Mouse (Mus musculus) v-Abl transformed pro-B cells (cell line): ENCODE measurements around the gene Rell1.

Experiments used
- in situ Hi-C, 2 experiments: fragments of 400-800 bp; cut with MboI; formaldehyde crosslinking; loops; one replicate each; pipeline ENCODE4 v1.15.1; 2025; ENCODE audit not compliant: unreplicated experiment in 2 of 2

The Rell1 gene

DNA sequence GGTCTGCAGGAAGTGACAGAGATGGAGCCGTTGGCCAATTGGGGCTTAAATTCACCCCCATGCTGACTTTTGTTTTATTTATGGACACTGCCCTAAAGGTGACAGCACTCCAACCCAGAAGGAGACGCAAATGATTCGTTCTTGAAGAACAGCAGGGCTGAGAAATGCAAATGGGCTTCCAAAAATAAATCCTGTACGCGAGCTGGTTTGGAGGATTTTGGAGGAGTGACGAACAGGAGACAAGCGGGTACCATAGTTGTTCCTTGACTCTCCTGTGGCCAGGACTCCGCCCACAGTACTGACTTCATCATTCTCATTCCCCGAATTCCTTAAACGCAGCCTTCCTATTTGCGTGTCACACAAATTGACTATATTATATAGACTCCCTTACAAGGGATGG is 12.3 kb downstream of the Rell1 start:
- in situ Hi-C loops: no loop called here

DNA sequence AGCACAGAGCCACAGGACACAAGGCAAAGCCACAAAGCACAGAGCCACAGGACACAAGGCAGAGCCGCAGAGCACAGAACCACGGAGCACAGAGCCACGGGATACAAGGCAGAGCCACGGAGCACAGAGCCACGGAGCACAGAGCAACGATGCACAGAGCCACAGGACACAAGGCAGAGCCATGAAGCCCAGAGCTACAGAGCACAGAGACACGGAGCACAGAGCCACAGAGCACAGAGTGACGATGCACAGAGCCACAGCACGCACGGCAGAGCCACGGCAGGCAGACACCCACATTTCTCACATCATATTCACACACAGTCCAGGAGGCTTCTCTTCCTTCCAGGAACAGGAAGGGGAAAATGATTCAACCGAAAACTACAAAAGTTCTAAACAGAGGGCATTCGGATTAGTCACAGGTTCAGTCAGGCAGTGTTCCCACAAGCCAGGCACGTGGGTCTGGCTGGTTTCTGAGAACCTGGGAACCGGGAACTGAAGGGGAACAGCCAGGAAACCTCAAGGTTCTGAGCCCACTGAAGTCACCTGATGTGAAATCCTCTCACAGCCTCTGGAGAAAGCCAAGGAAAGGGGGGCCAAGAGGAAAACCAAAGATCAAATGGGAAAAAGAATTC is 15.2 kb downstream of the Rell1 start:
- in situ Hi-C loops: no loop called here

- in situ Hi-C loops: no loop called here
These were observed 16.7 kb downstream of the Rell1 start for GRCm38 (mm10) chr5:63952039-63952438.

DNA sequence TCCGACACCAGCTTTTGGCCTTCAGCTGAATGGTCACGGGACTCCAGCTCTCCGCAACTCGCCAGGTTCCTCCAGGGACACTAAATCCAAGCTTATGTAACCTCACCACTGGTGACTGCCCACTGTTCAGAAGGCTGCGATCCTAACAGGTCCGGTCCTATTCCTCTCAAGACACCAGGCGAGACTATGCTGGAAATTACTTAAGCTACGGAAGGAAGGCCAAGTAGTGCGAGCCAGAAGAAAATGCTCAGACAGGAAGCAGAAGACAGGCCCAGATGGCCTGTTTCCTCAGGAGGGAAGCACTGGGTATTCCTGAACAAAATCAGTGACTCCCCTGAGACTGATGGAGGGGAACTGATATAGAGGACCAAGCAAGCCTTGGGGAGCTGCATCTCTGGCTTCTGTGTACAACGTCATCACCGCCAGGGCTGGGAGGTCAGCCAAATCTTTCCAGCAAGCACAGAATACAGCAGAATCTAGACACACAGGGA is 17.2 kb downstream of the Rell1 start:
- in situ Hi-C loops: no loop called here

GRCm38 (mm10) chr5:63949195-63949594 is 19.5 kb downstream of the Rell1 start:
- in situ Hi-C loops: no loop called here

- in situ Hi-C loops: no loop called here
These were observed 21.2 kb downstream of the Rell1 start for GRCm38 (mm10) chr5:63947526-63947925.

DNA sequence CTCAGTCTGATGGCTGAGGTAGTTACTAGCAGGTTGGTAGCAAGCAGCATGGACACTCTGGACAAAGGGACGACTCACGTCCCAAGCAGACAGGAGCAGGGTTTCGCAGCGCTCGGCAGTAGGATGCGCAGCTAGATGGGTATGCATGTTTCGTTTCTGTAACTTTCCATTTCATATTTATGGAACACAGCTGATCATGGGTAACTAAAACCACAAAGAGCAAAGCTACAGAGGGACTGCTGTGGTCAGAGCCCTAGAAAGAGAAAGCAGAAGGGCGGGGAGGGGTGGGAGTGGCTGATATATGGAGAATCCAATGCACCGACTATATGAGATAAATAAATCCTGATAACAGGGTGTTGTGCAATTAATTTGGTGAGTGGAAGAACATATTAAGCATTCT is 25.4 kb downstream of the Rell1 start:
- in situ Hi-C loops: no loop called here

DNA sequence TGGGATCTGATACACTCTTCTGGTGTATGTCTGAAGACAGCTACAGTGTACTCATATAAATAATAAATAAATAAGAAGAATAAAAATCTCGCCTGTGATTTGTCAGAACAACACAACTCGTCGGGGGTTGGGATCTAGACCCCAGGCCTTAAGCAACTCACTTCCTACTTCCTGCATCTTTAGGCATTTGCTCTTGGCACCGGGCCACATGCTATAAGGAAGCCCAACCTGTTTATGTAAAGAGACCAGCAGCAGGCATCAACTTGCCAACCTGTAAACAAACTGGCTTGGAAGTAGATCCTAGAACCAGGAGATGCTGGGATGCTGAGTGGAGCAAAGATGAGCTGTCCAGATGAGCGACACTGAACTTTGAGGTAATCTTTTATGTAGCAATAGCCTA is 26.8 kb downstream of the Rell1 start:
- in situ Hi-C loops: no loop called here

DNA sequence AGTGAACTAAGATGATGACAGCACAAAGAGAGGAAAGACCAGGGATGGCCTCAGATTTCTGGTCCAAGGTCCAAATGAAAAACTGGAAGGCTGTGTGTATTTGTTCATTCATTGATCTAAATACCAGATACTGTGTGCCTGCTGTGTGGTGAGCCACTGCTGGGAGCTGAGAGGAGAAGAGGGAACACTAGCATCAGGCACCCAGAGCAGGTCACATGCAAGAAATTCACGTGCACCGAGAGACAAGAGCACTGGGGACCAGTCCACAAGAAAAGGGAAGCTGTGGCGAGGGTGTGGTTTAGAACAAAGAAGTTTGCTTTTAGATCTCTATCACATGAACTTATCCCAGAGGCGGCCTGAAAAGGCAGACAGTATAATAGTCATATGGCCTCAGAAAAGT is 30.1 kb downstream of the Rell1 start:
- in situ Hi-C loops: no loop called here

- in situ Hi-C loops: no loop called here
These were observed 32.0 kb downstream of the Rell1 start for GRCm38 (mm10) chr5:63936740-63937139.

- in situ Hi-C loops: no loop called here
These were observed 33.1 kb downstream of the Rell1 start for GRCm38 (mm10) chr5:63935581-63935980.

GRCm38 (mm10) chr5:63932829-63933228 is 35.9 kb downstream of the Rell1 start:
- in situ Hi-C loops: no loop called here

DNA sequence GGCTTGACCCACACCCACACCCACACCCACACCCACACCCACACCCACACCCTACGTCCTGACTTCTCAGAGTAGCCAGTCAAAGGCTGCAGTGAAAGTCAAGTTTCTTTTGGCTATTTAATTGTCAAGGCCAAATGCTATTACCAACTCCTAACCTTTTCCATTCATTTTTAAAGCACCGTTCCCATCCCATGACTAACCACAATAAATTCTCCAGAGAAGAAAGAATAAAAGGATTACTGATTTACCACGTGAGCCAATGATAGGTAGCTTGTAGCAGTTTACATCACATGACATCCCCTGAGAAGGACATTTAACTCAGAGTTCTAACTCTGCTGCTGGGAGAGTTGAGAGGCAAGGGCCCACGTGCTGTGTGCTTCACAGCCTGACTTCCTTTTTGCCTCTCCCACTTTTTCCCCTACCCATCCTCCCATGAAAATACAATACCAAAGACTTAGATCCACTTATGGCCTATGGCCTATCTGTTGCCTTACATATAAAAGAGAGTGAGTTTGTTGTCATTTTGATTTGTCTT is 37.8 kb downstream of the Rell1 start:
- in situ Hi-C loops: no loop called here

DNA sequence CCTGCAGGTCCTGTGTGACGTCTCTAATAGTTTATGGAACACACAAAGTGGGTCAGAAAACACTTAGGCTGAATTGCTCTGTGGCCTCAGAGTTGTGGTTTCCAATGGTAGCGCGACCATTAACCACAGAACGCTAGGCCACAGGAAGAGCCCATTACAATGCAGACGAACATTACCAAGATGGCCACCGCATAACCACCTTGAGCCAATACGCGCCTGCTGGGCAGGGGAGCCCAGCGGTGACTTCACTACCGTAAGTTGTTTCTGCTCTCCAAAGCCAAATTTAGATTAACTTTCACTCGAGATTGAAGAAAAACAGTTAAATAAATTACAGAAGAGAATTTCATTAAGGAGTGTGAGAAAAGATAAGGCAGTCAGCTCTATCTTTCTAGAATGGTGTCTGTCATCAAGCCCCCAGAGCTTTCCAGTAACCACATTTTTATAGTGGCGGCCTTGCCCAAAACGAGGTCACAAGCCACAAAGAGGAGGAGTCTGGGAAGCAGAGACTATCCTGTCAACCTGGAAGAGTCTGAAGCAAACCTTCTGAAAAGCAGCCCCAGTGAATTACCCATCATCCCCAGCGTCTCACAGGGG is 43.6 kb downstream of the Rell1 start:
- in situ Hi-C loops: no loop called here

- in situ Hi-C loops: loop anchor here in 1 of 2 experiments (25.0 kb wide), 1 partner anchor 939 kb away; no protein-coding TSS in a partner anchor
These were observed 45.2 kb downstream of the Rell1 start for GRCm38 (mm10) chr5:63923305-63924025.

DNA sequence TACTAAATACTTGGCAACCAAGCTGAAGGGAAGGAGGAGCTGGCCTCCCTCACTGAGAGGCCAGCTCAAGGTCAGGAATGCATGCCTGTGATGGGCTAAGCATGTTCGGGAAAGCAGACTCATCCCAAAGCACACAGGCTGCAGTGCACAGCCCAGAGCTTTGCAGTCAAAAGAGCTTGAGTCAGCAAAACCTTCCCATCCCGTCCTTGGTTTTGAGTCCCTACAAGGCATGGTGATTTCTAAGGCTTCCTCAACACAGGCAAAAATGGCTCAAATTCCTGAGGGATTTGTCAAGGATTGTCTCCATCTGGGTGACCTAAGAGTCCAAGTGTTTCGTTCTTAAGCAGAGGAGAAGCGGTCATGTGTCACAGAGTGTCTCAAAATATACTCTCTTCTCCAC is 50.5 kb downstream of the Rell1 start:
- in situ Hi-C loops: loop anchor here in 1 of 2 experiments (25.0 kb wide), 1 partner anchor 944 kb away; no protein-coding TSS in a partner anchor

GRCm38 (mm10) chr5:63916457-63917139 is 52.1 kb downstream of the Rell1 start:
- in situ Hi-C loops: loop anchor here in 1 of 2 experiments (25.0 kb wide), 1 partner anchor 946 kb away; no protein-coding TSS in a partner anchor

DNA sequence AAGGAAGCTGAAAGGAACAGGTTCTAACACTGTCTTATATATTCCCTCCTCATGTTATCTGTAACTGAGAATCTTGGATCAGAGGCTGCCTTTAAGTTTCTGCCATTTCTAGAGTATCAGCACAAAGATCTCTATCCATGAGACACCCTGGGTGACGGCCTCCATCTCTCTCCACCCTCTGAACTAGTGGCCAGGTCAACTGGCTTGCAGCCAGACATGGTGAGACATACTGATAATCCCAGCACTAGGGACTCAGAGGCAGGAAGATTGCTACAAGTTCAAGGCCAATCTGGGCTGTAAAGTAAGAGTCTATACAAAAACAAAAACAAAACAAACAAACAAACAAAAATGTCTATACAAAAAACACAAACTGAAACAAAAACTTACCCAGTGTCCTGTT is 53.8 kb downstream of the Rell1 start:
- in situ Hi-C loops: loop anchor here in 1 of 2 experiments (25.0 kb wide), 1 partner anchor 947 kb away; no protein-coding TSS in a partner anchor

- in situ Hi-C loops: loop anchor here in 1 of 2 experiments (25.0 kb wide), 1 partner anchor 952 kb away; no protein-coding TSS in a partner anchor
These were observed 58.3 kb downstream of the Rell1 start for GRCm38 (mm10) chr5:63910171-63910960.

DNA sequence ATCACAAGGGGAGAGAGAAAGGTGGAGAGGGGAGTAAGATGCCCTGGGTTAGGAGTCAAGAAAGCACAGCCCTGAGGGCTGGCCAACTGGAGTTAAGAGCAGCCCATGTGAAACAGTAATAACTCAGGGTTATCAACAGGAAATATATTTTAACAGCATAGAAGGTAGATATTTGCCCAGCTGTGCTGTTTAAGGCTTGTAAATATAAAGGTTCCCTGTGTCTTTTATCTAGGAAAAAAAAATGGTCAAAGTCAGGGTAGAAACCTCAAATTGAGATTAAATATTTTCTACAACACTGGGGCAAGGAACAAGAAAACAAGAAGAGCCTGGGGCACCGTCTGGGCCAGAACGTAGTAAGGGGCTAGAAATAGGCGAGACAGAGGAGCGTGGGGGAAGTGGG is 61.2 kb downstream of the Rell1 start:
- in situ Hi-C loops: loop anchor here (5.0 to 25.0 kb wide), 5 partner anchors 60 to 955 kb away; partner anchors contain the start of gene Rell1 (in 1 of the 2)
